In the genomic region with DNA sequence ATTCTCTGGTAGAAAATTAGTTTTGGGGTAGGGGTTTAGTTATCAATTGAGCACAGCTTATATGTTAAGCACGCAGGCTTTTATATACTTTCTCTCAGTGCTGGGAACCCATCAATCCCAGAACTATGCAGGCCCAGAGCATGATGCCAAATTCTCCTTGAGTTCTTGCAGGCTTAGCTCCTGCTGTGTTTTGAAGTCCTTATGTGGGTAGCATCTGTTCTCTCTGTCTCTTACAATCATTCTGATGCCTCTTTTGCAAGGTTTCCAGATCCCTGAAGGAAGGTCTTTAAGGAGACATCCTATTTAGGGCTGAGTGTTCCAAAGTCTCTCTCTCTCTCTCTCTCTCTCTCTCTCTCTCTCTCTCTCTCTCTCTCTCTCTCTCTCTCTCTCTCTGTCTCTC, we compare ENCODE assay signal across 21 mouse cellular contexts.
A peak's percentile ranks its signal among the peaks of the same experiment; 100 is the strongest.
DNase-seq lines count a peak whose midpoint lies in the region; ATAC-seq lines count a peak whose summit lies in the region.
"Had no signal": no experiment of that assay in that cellular context is flagged by ENCODE, and none has a peak within 500 bp of the region (broad histone marks: within the 10 kb centered on the region; RNA-seq: fewer than 3 reads in every experiment).

No protein-coding gene starts in this region.

- H3K4me1 ChIP-seq in liver, embryonic 12.5 days: no peaks in the 10 kb centered on the region
- H3K4me1 ChIP-seq: forebrain, embryonic 15.5 days; heart, embryonic 13.5 days; hindbrain, embryonic 13.5 days; limb, embryonic 15.5 days; megakaryocyte, embryonic 14.5 days; neural tube, embryonic 13.5 days had no signal

- H3K27me3 ChIP-seq in liver, embryonic 12.5 days (replicated peaks): no peaks in the 10 kb centered on the region
- H3K27me3 ChIP-seq: forebrain, embryonic 15.5 days; heart, embryonic 13.5 days; hindbrain, embryonic 13.5 days; limb, embryonic 15.5 days; megakaryocyte, embryonic 14.5 days; neural tube, embryonic 13.5 days had no signal

- no peaks in the 10 kb centered on the region for H3K9me3 ChIP-seq in liver, embryonic 12.5 days (replicated peaks)
- H3K9me3 ChIP-seq: forebrain, embryonic 15.5 days; heart, embryonic 13.5 days; hindbrain, embryonic 13.5 days; limb, embryonic 15.5 days; megakaryocyte, embryonic 14.5 days; neural tube, embryonic 13.5 days had no signal

- peak; percentile 100 for ATAC-seq in frontal cortex, adult (ENCODE audit: low TSS enrichment)
- no peak for ATAC-seq in liver, embryonic 12.5 days
- ATAC-seq: forebrain, embryonic 15.5 days; inflammation-experienced regulatory T-cells, adult 6 months had no signal

- no peak for DNase-seq in frontal cortex, postnatal 10 days (ENCODE audit: low spot score in 2 of 2)
- DNase-seq in brain, adult 2 months (ENCODE audit: low read depth, low spot score): peak; percentile 73
- peak; percentile 6 for DNase-seq in brain, embryonic 18.5 days (ENCODE audit: low read depth, low spot score)
- peak; percentile 6 to 18 for DNase-seq in layer of hippocampus, postnatal 36 days
- no peak for DNase-seq in liver
- DNase-seq: cerebellum, adult 11-12 months; heart, adult 11 months; kidney, adult 9 months; kidney, postnatal 25 days; lung, adult 2 months; midbrain, embryonic 14.5 days; thymus, adult 2 months had no signal

- H3K27ac ChIP-seq in liver, embryonic 12.5 days: no peak overlapping the region
- H3K27ac ChIP-seq: forebrain, embryonic 15.5 days; heart, embryonic 13.5 days; hindbrain, embryonic 13.5 days; limb, embryonic 15.5 days; neural tube, embryonic 13.5 days had no signal

- H3K9ac ChIP-seq in liver, embryonic 12.5 days: no peak overlapping the region
- H3K9ac ChIP-seq: forebrain, embryonic 15.5 days; heart, embryonic 13.5 days; hindbrain, embryonic 13.5 days; limb, embryonic 15.5 days; neural tube, embryonic 13.5 days had no signal

- 67% methylated on average over 1 of the region's 1 CpGs for WGBS in liver, embryonic 12.5 days (ENCODE audit: insufficient replicate concordance)

- H3K4me3 ChIP-seq in liver, embryonic 12.5 days: no peak overlapping the region
- H3K4me3 ChIP-seq: forebrain, embryonic 15.5 days; heart, embryonic 13.5 days; hindbrain, embryonic 13.5 days; limb, embryonic 15.5 days; megakaryocyte, embryonic 14.5 days; neural tube, embryonic 13.5 days had no signal

- no peaks in the 10 kb centered on the region for H3K36me3 ChIP-seq in liver, embryonic 12.5 days
- H3K36me3 ChIP-seq: forebrain, embryonic 15.5 days; heart, embryonic 13.5 days; hindbrain, embryonic 13.5 days; limb, embryonic 15.5 days; neural tube, embryonic 13.5 days had no signal

- H3K4me2 ChIP-seq in liver, embryonic 12.5 days: no peak overlapping the region
- H3K4me2 ChIP-seq: forebrain, embryonic 15.5 days; heart, embryonic 13.5 days; hindbrain, embryonic 13.5 days; limb, embryonic 15.5 days; neural tube, embryonic 13.5 days had no signal

Comparison
In these comparisons a context has a peak if more than half of its experiments do, and no peak if none do; other contexts are left out.
1. DNase-seq: peak in brain, adult 2 months (single experiment), brain, embryonic 18.5 days (single experiment) and layer of hippocampus, postnatal 36 days (2 of 2); none in frontal cortex, postnatal 10 days (0 of 2) and liver (single experiment).